Mouse (Mus musculus) MEL (cell line): Measurements from ENCODE around the gene Prph. TPM values are rescaled to one million over a fixed set of nuclear protein-coding genes. Genes with fewer than 3 reads are reported as not detected.

Experiments used
- DNase-seq: peaks from one replicate; pipeline ENCODE4 v3.0.0; 2011; ENCODE audit warnings: low read depth, low spot score
- H3K27ac ChIP-seq: 2 replicates; pipeline ENCODE4 v1.5.1; 2012; ENCODE audit warnings: low read depth, mild to moderate bottlenecking, control low read depth, low read length, moderate library complexity; ENCODE audit not compliant: control insufficient read depth
- H3K27me3 ChIP-seq, 2 experiments: fragments of 150-350 bp in 1 of 2; sonication (generic) in 1 of 2; 2 replicates each; pipeline ENCODE4 v1.6.1; 2012; ENCODE audit warnings: low read length in 2 of 2, mild to moderate bottlenecking in 2 of 2, improper control_type of control experiment in 1 of 2, moderate library complexity in 1 of 2; ENCODE audit not compliant: insufficient read depth in 2 of 2, control insufficient read depth in 1 of 2
- H3K36me3 ChIP-seq, 2 experiments: 2 replicates each; pipeline ENCODE4 v1.6.1; 2012 to 2014; ENCODE audit warnings: low read length in 2 of 2, improper control_type of control experiment in 1 of 2, inconsistent platforms in 1 of 2, mild to moderate bottlenecking in 1 of 2; ENCODE audit not compliant: insufficient read depth in 2 of 2, control insufficient read depth in 1 of 2
- H3K4me1 ChIP-seq, 2 experiments: fragments of 150-350 bp in 1 of 2; sonication (generic) in 1 of 2; 2 replicates each; pipeline ENCODE4 v1.6.1; 2012; ENCODE audit warnings: low read length in 2 of 2, improper control_type of control experiment in 1 of 2, mild to moderate bottlenecking in 1 of 2; ENCODE audit not compliant: insufficient read depth in 2 of 2, control insufficient read depth in 1 of 2
- H3K4me3 ChIP-seq, 2 experiments: fragments of 150-350 bp in 1 of 2; sonication (generic) in 1 of 2; 2 replicates each; pipeline ENCODE4 v1.5.1; 2012; ENCODE audit warnings: low read depth in 2 of 2, low read length in 2 of 2, mild to moderate bottlenecking in 2 of 2, moderate library complexity in 2 of 2, control low read depth in 1 of 2, improper control_type of control experiment in 1 of 2; ENCODE audit not compliant: control insufficient read depth in 1 of 2, insufficient read depth in 1 of 2
- H3K79me2 ChIP-seq: 2 replicates; pipeline ENCODE4 v1.6.1; 2012; ENCODE audit warnings: mild to moderate bottlenecking, low read length, moderate library complexity; ENCODE audit not compliant: control insufficient read depth, poor library complexity, insufficient read depth
- H3K9ac ChIP-seq: 2 replicates; pipeline ENCODE4 v1.6.1; 2012; ENCODE audit warnings: low read depth, mild to moderate bottlenecking, control low read depth, low read length, moderate library complexity; ENCODE audit not compliant: control insufficient read depth, poor library complexity, severe bottlenecking
- H3K9me3 ChIP-seq: fragments of 150-350 bp; sonication (generic); replicated peaks from 2 replicates; pipeline ENCODE4 v1.6.1; 2012; ENCODE audit warnings: mild to moderate bottlenecking, low read length, improper control_type of control experiment, moderate library complexity; ENCODE audit not compliant: insufficient read depth
- CHD1 ChIP-seq: IDR thresholded peaks from 2 replicates; pipeline ENCODE4 v1.6.1; 2012; ENCODE audit warnings: low read depth, mild to moderate bottlenecking, inconsistent platforms, low read length, improper control_type of control experiment
- CHD2 ChIP-seq: IDR thresholded peaks from 2 replicates; pipeline ENCODE4 v1.6.1; 2011; ENCODE audit warnings: low read length, improper control_type of control experiment
- CTCF ChIP-seq, 3 experiments: IDR thresholded peaks in 2 of 3; conservative IDR thresholded peaks in 1 of 3; 2 replicates each; pipeline ENCODE4 v1.5.1; 2011 to 2012; ENCODE audit warnings: low read length in 3 of 3, low read depth in 2 of 3, mild to moderate bottlenecking in 2 of 3, improper control_type of control experiment in 1 of 3, inconsistent platforms in 1 of 3, mixed read lengths in 1 of 3, moderate library complexity in 1 of 3; ENCODE audit not compliant: control insufficient read depth in 1 of 3, insufficient read depth in 1 of 3, poor library complexity in 1 of 3, severe bottlenecking in 1 of 3
- MAFK ChIP-seq: IDR thresholded peaks from 2 replicates; pipeline ENCODE4 v1.6.1; 2011; ENCODE audit warnings: low read depth, mild to moderate bottlenecking, low read length, improper control_type of control experiment, borderline replicate concordance
- MAZ ChIP-seq: IDR thresholded peaks from 2 replicates; pipeline ENCODE4 v1.6.1; 2012; ENCODE audit warnings: low read depth, mild to moderate bottlenecking, inconsistent platforms, low read length, improper control_type of control experiment
- POLR2A ChIP-seq, 2 experiments: IDR thresholded peaks; 2 replicates each; pipeline ENCODE4 v1.6.1; 2011 to 2012; ENCODE audit warnings: low read length in 2 of 2, mild to moderate bottlenecking in 2 of 2, control low read depth in 1 of 2, improper control_type of control experiment in 1 of 2, low read depth in 1 of 2, moderate library complexity in 1 of 2; ENCODE audit not compliant: control insufficient read depth in 1 of 2, insufficient read depth in 1 of 2, poor library complexity in 1 of 2
- POLR2AphosphoS2 ChIP-seq: IDR thresholded peaks from 2 replicates; pipeline ENCODE4 v1.6.1; 2011; ENCODE audit warnings: low read length, improper control_type of control experiment
- POLR2AphosphoS5 ChIP-seq: IDR thresholded peaks from 2 replicates; pipeline ENCODE4 v1.6.1; 2012; ENCODE audit warnings: low read depth, borderline replicate concordance, mild to moderate bottlenecking, inconsistent platforms, low read length, moderate library complexity, mixed read lengths
- RCOR1 ChIP-seq: IDR thresholded peaks from 2 replicates; pipeline ENCODE4 v1.6.1; 2012; ENCODE audit warnings: low read depth, mild to moderate bottlenecking, inconsistent platforms, low read length, improper control_type of control experiment
- TBP ChIP-seq: IDR thresholded peaks from 2 replicates; pipeline ENCODE4 v1.8.0; 2011; ENCODE audit warnings: low read depth, low read length, improper control_type of control experiment
- UBTF ChIP-seq: IDR thresholded peaks from 2 replicates; pipeline ENCODE4 v1.6.1; 2012; ENCODE audit warnings: low read depth, mild to moderate bottlenecking, inconsistent platforms, low read length, improper control_type of control experiment, moderate library complexity, borderline replicate concordance; ENCODE audit not compliant: insufficient read depth
- ZC3H11A ChIP-seq: IDR thresholded peaks from 2 replicates; pipeline ENCODE4 v1.6.1; 2012; ENCODE audit warnings: low read depth, mild to moderate bottlenecking, inconsistent platforms, low read length, improper control_type of control experiment
- ZMIZ1 ChIP-seq: IDR thresholded peaks from 2 replicates; pipeline ENCODE4 v1.6.1; 2012; ENCODE audit warnings: low read depth, mild to moderate bottlenecking, inconsistent platforms, low read length, improper control_type of control experiment, moderate library complexity
- ZNF384 ChIP-seq: IDR thresholded peaks from 2 replicates; pipeline ENCODE4 v1.6.1; 2012; ENCODE audit warnings: low read depth, mild to moderate bottlenecking, inconsistent platforms, low read length, improper control_type of control experiment
- polyA plus RNA-seq, 2 experiments: library from polyadenylated mRNA; stranded (reverse) in 1 of 2; unstranded in 1 of 2; fragments of >175 nt in 1 of 2; fragments of >200 nt in 1 of 2; gene quantifications; 2 replicates each; pipeline versions ENCODE4 v1.2.1 to v1.2.4; 2012; ENCODE audit warnings: low replicate concordance in 2 of 2, low read depth in 1 of 2; ENCODE audit not compliant: insufficient read length in 2 of 2, insufficient read depth in 1 of 2, missing spikeins in 1 of 2
- total RNA-seq: library from RNA; depleted of rRNA; stranded (reverse); fragments of 300-350 nt; gene quantifications from 2 replicates; pipeline ENCODE4 v1.2.3, GENCODE M21; 2012

Gene Prph
- total and polyA plus RNA-seq, 3 experiments = not detected

DNA sequence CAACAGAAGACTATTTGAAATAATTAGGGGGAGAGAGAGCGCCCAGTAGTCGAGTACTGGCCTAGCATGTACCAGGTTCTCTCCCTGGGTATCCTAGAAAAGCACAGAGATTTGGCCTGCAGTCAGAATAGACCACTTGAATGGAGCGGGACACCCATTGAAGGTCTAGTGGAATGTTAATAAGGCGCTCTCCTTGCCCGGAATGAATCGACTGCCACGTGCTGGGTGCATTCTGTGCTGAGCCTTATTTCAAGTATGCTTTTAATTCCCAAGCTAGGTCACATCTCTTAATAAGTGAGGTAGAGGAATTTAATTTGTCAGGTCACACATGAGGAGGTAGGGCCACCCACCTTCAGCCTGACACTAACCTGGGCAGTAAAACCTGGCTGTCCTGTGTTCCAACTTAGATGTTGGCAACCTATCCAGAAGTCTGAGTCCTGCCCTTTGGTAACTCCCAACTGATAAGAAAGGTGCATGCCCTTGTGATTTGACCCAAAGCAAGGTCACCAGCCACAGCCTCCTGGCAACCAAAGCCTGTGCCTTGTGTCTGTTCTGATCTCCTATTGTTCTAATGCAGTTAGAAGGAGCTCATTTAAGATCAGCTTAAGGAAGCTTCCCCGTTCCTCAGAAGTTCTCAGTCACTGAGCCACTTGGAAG lies 18.6 kb upstream of the Prph start:
- H3K4me1 ChIP-seq = peaks cover 7 to 33% of the 10 kb centered on the region in 2 experiments; a peak in 3 of 4 replicates
- no peaks in the 10 kb centered on the region for H3K27me3 ChIP-seq
- TF ChIP-seq UBTF = no peak
- no peak for TF ChIP-seq MAFK
- TF ChIP-seq MAZ = no peak
- H3K79me2 ChIP-seq = peaks cover 19% of the 10 kb centered on the region
- no peak for DNase-seq
- no peak overlapping the region for H3K27ac ChIP-seq
- H3K4me3 ChIP-seq = no peak overlapping the region
- H3K9me3 ChIP-seq = no peaks in the 10 kb centered on the region
- H3K9ac ChIP-seq = no peak overlapping the region
- H3K36me3 ChIP-seq = peaks cover 20 to 28% of the 10 kb centered on the region in 2 experiments

DNA sequence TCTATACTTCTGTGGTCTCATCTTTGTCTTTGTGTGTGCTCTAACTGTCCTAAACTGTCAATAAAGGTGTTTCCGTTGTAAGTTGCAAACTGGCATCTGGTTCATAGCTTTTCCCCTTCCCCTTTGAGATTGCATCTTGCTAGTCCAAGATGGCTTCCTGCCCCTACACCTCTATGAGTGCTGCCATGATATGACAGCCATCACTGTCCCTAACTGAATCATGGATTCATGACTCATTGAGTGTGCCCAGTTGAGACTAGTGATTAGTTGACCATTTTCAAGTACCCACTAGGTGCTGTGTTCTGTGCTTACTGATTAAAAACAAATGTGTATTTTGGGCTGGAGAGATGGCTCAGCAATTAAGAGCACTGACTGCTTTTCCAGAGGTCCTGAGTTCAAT lies 16.9 kb upstream of the Prph start:
- H3K79me2 ChIP-seq = peaks cover 3% of the 10 kb centered on the region; the same call in 1 of the 2 replicates
- H3K9ac ChIP-seq = no peak overlapping the region
- no peak overlapping the region for H3K4me3 ChIP-seq
- H3K27me3 ChIP-seq = no peaks in the 10 kb centered on the region
- peak; percentile 41 for DNase-seq
- TF ChIP-seq ZC3H11A = no peak
- peak; percentile 75; the same call in 1 of the 2 replicates for TF ChIP-seq POLR2AphosphoS5
- H3K36me3 ChIP-seq = peaks cover 19 to 20% of the 10 kb centered on the region in 2 experiments
- no peaks in the 10 kb centered on the region for H3K9me3 ChIP-seq
- H3K27ac ChIP-seq = no peak overlapping the region
- H3K4me1 ChIP-seq = peaks cover 5 to 21% of the 10 kb centered on the region in 2 experiments; a peak in 3 of 4 replicates

DNA sequence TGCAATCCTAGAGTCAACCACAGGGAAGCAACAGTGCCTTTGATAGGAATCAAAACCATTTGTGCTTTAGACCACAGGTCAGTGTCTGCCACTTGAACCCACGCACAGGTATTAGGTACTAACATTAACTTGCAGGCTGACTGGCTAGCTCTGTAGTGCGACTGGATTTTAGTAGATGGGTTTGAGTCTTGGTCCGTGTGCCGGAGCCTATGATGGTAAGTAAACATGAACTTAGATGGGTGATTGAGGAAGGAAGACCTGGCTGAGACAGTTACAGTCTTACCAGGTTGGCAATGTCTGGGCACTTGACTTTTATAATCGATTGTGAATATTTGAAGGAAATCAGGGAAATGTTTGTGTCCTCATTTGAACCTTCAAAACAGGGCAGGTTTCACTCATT lies 16.2 kb upstream of the Prph start:
- TF ChIP-seq CHD2 (no peak), POLR2AphosphoS2 (peak; percentile 80), POLR2AphosphoS5 (0 out of 2 replicates have a peak, but pooled peaks have one; percentile 17)
- Histone ChIP-seq H3K27ac (no peak overlapping the region), H3K4me3 (no peak overlapping the region), H3K27me3 (no peaks in the 10 kb centered on the region), H3K4me1 (peaks cover 4 to 18% of the 10 kb centered on the region in 2 experiments; a peak in 3 of 4 replicates), H3K9me3 (no peaks in the 10 kb centered on the region), H3K79me2 (peaks cover 1% of the 10 kb centered on the region; the same call in 1 of the 2 replicates), H3K36me3 (peaks cover 15 to 20% of the 10 kb centered on the region in 2 experiments), H3K9ac (no peak overlapping the region)
- peak; percentile 35 for DNase-seq

DNA sequence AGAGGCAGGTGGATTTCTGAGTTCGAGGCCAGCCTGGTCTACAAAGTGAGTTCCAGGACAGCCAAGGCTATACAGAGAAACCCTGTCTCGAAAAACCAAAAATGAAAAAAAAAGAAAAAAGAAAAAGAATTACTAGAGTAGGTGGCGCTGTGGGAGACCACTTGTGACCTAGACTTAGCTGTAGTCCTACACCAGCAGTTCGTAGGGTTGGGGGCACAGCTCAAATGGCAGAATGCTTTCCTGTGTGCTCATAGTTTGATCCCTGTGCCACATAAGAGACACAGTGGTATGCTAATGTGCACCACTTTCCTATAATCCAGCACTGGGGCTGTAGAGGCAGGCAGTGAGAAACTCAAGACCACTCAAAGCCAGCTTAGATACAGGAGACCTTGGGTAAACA lies 15.7 kb upstream of the Prph start:
- no peaks in the 10 kb centered on the region; the same call in 1 of the 2 replicates for H3K79me2 ChIP-seq
- H3K27ac ChIP-seq = no peak overlapping the region
- peak; percentile 37 for DNase-seq
- H3K27me3 ChIP-seq = no peaks in the 10 kb centered on the region
- peaks cover 13 to 20% of the 10 kb centered on the region in 2 experiments for H3K36me3 ChIP-seq
- peaks cover 4 to 15% of the 10 kb centered on the region in 2 experiments; a peak in 3 of 4 replicates for H3K4me1 ChIP-seq
- TF ChIP-seq ZC3H11A (no peak), ZNF384 (peak; percentile 54; the same call in 1 of the 2 replicates), ZMIZ1 (peak; percentile 29; the same call in 1 of the 2 replicates), CTCF (IDR thresholded peaks at IDR 0.05 in 2 of 3, conservative IDR thresholded peaks at IDR 0.05 in 1 of 3; ENCODE audit: control insufficient read depth in 1 of 3, insufficient read depth in 1 of 3, low read depth in 2 of 3, low read length in 3 of 3, poor library complexity in 1 of 3, severe bottlenecking in 1 of 3) (0 out of 6 replicates have a peak, but pooled peaks of 1 of the 3 experiments have one; percentile 1), RCOR1 (no peak), CHD1 (no peak), TBP (no peak), POLR2A (IDR thresholded peaks at IDR 0.05; ENCODE audit: control insufficient read depth in 1 of 2, insufficient read depth in 1 of 2, low read depth in 1 of 2, low read length in 2 of 2, poor library complexity in 1 of 2) (no peak)
- no peak overlapping the region for H3K9ac ChIP-seq
- H3K4me3 ChIP-seq = no peak overlapping the region
- H3K9me3 ChIP-seq = no peaks in the 10 kb centered on the region
